Mouse (Mus musculus) cerebellum, adult (tissue): ENCODE data around the gene Ncam1.

ENCODE experiments used
- ATAC-seq: cut with Nextera tagmentation; 2 replicates; pipeline ENCODE4 v1.9.2; 2017; ENCODE audit warnings: mild to moderate bottlenecking, moderate library complexity, mixed read lengths; ENCODE audit not compliant: insufficient number of reproducible peaks, low FRiP score, low TSS enrichment

Gene Ncam1

DNA sequence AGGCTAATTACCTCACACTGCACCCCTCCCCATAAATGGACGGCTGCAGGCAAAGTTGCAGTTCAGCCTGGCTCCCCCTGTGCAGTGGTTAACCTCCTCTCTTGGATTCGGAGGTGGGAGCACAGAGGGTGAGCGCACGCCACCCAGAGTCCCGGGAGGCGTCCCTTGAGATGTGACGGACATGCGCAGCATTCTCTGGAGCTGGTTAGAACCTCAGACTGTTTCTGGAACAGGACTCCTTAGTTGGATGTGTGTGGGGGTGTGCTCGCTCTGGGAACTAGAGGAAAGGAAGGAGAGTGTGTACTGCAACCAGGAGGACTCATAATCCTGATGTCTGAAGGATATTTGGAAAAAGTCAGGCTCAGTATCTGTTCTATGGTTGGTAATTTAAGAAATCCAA is 274.0 kb downstream of the Ncam1 start:
- no peak for ATAC-seq

DNA sequence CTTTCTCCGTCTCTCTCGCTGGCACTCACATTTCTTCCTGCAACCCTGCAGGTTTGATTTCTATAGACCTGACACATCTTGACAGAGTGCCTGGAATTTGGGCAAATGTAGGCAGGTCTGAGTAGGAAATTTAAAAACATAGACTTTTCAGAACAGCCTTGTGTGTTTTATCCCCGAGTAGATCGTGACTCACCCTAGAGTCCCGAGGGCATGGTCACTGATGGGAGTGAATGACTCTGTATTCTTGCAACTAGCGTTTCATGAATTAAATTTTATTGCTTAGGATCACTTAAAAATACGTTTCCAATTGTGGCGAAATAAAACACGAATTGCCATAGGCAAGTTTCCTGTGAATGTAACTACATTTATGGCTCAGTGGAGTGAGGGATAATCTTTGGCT is 274.8 kb downstream of the Ncam1 start:
- ATAC-seq = no peak

DNA sequence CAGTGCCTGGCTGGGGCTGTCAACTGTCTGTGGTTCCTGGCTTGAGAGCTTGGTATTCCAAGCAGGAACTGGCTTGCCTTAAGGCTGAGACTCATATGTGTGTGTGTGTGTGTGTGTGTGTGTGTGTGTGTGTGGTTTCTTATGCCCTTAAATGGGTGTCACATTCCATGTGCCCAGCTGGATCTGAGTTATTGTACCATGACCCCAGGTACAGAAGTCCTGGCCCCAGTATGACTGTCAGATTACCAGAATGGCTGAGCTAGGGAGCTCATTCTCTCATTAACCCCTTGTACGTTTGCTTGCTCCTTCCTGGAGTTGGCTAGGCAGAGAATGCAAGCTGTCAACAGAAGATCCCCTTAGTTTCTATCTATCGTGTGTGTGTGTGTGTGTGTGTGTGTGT is 284.4 kb downstream of the Ncam1 start:
- ATAC-seq = no peak

DNA sequence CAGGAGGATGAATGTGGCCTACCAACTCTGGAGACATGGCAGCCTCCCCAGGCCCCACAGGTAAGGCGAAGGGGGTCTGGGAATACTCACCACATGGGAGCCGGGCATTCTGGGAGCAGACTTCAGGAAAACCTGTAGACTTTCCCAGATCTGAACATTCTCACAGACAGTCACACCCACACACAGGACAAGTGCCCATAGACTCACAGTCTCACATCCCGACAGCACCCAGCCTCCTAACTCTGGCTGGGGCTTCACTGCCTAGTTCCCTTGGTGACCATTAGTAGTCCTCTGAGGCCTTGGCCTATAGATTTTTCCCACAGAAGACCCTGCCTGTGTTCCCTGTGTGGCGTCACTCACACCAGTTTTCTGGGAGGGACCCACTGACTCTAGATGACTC is 288.1 kb downstream of the Ncam1 start:
- no peak for ATAC-seq

DNA sequence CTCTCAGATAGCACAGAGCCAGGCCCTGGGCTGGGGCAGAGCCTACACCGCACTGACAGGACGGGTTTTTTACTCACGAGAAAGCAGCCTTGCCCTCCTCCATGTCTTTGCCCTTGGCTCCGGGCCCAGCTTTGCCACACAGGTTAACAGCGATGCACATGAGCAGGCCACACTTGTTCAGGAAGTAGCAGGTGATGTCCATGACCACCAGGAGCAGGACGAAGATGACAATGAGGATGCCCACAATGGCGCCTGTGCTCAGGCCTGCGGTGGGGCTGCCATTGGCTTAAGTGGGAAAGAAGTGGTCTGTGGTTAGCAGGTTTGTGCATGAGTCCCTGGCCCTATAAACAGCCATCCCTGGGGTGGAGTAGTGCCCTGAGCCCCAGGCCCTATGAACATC is 289.1 kb downstream of the Ncam1 start:
- ATAC-seq = no peak

DNA sequence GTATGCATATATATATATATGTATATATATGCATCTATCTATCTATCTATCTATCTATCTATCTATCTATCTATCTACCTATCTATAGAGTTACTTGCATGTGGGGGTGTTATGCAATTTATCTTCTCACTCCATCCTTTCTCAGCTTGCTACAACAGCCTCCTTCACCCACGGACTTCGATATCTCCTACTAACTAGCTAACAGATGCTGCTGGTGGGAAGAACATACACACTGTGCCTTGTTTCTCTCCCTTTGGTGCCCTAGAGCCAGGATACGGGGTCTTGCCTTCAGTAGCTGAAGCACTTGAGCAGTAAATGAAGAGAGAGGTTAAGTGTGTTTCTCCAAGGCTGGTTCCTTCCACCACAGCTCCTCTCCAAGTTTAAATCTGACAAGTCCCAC is 289.6 kb downstream of the Ncam1 start:
- no peak for ATAC-seq

DNA sequence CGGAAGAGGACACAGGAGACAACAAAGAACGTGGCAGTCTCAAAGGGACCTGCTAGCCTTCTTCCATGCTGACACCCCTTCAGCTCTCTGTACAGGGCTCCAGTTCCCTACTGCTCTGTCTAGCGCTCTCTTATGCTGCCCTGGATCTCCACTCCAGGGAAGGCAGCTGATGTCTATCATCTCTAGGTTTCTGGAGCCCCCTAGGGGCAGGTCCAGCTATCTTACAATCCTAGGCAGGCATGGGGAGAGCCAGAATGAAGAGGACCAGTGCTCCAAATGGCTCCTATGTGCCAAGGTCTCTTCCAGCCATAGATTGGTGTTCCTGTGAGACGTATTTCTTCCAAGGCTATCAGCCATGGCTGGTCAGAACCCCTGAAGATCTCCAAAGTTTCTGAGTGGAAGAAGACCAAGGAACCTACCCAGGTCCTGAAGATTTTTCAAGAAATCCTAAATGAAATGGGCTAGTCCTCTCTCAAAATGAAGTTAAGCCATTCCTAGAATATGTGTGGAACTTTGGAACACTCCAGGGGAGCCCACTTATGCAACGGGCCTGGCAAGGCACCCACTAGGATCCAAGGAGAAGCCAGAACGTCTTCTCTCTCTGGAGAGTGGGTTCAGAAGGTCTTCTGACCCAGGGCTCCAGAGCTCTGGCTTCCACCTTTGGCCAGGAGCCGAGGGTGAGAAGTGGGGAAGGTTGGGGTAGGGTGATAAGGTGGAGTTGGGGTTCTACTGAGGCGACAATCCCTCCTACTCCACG is 290.7 kb downstream of the Ncam1 start:
- ATAC-seq = no peak

DNA sequence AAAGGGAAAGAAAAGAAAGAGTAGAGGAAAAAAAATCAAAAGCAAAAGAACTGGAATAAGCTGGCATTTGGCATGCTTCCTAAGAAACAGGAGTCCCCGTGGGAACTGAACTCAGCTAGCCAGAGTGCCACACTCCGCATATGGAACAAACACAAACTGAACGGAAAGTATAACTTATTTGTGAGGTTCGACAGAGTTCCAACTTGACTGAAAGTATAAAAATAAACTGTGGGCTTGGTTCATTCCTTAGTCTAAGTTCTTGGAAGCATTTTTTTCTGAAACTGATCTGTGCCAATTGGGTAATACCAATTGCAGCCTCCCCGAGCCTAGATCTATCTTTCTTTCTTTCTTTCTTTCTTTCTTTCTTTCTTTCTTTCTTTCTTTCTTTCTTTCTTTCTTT is 294.1 kb downstream of the Ncam1 start:
- ATAC-seq = no peak

DNA sequence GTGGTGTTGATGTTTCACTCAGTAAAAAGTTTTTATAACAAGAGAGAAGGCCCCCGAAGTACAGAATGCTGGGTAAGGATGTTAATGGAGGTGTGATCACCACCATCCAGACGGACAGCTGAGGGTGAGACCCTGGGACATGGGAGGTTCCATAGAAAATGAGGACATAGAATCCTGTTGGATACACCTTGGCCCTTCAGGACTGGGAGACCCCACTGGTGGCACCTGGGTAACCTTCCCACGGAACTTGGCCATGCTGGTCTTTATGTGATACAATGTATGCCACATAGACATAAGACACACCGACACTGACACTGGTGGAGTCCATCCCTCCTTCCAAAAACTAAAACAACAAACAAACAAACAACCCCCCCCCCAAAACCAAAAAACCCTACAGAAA is 296.5 kb downstream of the Ncam1 start:
- no peak for ATAC-seq

DNA sequence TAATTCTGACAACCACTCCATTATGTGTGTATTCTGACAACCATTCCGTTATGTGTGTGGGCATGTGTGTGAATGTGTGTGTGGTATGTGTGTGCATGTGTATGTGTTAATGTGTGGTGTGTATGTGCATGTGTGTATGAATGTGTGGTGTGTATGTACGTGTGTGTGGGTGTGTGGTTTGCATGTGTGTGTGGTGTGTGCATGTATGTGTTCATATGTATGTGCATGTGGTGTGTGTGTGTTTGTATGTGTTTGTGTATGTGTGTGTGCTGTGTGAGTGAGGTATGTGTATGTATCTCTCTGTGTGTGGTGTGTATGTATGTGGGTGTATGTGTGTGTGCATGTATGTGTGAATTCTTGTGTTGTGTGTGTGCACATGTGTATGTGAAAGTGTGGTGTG is 298.8 kb downstream of the Ncam1 start:
- no peak for ATAC-seq

DNA sequence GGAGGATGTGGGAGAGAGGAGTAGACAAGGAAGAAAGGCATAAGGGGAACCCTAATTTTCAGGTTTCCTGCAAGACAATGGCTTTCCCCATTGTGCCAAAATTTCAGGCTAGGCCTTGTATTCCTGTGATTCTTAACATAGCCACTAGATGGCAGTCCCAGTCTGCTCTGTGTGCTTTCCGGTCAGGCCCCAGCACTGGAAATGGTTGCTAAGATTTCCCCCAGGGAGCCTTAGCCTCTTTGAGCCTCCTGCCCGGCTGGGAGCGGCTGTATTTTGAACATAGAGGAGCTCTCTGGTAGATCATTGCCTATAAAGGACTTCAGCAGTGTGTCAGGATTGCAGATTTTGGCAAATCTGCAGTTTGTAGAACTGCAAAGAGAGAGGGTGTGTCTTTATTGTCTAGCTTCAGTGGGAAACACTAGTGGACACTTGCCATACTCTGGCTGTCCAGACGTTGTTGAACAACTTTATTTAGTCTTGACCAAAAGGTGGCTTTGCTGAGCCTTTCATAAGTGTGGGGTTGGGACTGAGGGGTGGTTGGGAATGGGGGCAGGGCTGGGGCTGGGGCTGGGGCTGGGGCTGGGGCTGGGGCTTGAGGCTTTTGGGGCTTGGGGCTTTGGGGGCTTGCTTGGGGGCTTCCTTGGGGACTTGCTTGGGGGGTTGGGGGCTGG is 304.6 kb downstream of the Ncam1 start:
- peak; percentile 65; the same call in 1 of the 2 replicates for ATAC-seq

DNA sequence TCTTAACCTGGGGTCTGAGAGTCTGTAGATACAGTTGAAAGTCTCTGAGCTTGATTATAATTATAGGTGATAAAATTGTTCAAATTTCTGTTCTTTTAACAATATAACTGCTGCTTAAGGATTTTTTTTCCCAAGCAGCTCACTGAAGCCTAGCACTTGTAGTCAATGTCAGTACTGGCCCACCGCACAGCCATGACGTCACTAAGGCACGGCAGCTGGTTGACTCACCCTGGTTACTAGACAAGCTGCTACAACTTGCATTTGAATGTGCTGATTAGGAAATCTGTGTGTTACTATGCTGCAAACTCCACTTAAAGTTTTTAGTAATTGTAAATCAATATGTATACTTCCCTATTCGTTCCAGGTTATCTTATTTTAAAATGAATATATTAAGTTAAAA is 308.1 kb downstream of the Ncam1 start:
- ATAC-seq = no peak

DNA sequence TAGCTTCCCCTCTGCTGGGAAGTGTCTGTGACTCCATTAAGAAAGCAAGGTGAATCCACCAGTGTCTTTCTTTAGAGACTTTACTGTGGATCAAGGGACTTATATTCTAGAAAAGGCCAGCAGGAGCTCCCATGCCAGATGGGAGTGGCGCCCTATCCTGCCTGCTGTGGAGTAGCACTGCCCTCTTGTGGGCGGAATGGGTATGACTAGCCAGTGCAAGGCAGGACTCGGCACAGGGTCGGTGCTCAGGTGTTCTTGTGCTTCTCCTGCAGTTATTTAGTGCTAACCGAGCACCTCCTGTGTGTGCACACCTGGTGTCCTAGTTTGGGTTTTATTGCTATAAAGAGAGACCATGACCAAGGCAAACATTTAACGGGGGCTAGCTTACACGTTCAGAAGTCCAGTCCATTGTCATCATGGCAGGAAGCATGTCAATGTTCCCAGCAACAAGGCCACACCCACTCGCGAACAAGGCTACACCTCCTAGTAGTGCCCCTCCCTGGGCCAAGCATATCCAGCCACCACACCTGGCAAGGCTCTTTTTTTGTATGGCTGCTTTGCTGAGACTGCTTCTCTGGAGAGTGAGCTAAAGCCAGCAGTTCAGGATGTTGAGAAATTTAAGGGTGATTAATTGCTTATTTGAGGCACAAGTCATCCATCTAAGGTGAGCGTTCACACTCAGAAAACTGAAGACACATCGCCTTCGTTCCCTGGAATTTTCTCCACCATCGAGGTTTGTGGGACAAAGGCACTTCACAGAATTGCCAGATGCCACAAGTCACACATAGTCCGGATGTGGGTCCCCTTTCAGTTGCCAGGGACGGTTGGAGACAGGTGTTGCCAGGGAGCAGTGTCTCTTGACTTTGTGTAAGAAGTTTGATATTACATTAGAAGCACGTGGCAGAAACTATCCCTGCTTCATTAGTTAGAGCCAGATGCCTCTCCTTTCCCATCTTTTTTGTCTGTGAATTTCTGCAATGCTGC is 309.5 kb downstream of the Ncam1 start:
- 0 out of 2 replicates have a peak, but pooled peaks have one; percentile 26 for ATAC-seq

DNA sequence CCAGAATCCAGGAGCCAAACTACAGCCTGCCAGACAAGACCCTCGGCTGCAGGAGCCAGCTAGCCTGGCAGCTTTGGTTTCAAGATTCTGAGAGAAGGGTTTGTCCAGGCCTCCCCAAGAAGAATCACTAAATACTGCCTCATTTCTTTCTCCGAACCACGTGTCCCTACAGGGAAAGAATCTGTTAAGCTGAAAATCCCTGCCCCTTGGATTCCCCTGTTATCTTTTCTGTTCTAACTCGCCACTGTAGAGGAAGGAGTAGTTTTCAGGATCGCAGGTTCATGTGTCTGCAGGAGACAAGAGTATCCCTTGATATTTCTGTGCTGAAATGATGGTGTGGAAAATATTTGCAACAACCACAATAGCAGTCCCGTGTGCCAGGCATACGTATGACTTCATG is 310.5 kb downstream of the Ncam1 start:
- ATAC-seq = no peak

DNA sequence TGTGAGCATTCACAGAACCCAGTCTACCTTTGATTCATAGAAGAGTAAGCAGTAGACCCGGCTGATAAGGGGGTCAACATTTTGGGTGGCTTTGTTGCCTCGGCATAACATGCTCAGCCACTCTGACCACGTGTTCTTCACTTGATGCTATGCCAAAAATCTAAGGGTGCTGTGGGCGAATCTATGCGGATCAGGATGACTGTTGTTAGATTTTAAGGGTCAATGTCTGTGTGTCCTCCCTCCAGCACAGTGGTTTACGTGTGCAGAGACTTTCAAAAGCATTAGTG is 311.1 kb downstream of the Ncam1 start:
- ATAC-seq = no peak

DNA sequence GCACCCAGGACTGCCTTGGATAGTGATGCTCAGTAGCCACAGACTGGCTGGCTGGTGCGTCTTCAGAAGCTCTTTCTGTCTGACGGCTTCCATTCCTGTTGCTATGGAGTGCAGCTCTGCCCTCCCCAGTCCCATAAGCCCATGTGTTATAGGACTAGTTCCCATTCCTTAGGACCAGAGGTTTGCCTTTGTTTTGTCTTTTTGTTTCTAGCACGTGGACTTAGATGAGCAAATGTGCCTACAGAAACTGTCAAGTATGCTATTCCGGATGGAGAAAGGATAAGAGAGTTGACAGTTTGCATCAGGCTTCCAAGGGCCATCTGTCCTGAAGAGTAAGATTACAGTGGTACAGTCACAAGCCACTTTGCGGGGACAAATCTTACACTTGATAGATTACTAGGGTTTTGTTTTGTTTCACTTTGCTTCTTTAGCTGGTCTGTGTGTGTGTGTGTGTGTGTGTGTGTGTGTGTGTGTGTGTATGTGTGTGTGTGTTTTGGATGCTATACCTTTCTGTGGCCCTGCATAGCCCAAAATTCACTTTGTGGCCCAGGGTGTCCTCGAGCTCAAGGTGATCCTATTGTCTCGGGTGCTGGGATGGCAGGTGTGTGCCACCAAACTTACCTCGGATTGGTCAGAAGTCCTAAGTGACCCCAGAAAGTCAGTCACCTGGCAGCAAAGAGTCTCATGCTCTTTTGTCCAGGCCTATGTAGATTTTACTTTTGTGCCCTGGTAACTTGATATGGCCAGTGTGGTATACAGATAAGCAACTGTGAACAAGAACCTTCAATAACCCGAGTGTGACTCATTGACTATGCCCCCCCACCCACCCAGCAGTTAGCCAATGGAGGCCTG is 311.7 kb downstream of the Ncam1 start:
- no peak for ATAC-seq

DNA sequence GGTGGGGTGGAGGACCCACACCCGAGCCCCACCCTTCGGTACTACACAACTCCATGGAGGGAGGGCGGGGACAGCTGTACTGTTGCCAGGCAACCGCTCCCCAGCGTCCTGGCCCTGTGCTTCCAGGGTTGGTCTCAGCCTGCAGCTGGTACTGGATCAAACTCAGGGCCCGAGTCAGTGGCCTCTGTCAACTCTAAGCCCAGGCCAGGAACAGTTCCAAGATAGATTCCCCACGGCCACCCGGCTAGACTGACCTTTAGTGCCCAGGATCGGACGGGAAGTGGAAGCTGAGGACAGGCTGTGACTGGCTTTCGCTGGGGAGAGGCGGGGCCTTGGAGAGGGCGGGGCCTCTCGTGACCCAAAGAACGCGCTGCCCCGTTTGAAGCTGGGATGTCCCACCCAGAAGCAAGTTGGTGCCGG is 312.8 kb downstream of the Ncam1 start, which contains the start of gene Ttc12:
Ttc12 (minus strand) TSS at position 334 of the 420 bp plus-strand sequence.
- peak; percentile 53 for ATAC-seq

DNA sequence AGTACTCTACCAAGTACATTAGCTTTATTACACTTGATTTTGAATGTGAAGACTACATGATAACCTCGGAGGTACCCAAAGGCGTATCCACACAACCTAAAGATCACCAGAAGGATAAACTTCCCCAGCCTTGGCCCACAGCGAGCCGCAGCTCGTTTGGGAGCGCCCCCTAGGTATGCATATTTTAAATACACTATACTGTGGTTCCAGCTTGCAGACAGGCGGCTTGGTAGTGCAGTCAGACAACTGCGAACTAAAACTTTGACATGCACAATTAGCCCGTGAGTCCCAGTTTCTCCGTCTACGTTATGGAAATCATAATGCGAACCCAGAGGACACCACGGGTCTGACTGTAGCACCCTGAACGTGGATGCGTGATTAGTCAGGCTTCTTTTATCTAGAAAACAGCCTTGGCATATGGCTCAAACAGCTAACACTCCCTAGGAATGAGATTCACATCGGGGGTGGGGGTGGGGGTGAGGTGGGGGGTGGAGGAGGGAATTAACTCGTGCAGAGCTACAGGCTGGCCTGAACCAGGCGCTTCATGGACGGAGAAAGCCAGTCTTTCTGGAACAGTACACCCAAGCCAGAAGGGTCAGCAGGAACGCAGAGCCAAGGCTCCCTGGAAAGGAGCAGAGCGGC is 313.4 kb downstream of the Ncam1 start:
- no peak for ATAC-seq

DNA sequence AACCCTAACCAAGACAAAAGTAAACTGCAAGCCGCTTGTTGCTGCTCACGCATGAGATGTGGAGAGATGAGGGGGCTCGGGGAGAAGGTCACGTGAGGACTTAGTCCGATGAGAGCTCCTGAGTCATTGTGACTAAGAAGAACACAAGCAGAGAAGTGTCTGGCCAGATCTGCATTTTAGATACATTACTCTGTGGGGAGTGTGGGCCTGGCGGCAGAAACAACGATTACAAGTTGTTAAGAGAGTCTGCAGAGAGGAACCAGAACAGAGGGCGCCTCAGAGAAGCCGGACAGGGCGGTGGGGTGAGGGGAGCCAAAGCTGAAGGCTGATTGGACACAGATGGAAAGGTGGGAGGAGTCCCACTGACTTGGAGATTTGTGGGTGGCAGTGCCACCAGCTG is 315.4 kb downstream of the Ncam1 start:
- ATAC-seq = no peak

DNA sequence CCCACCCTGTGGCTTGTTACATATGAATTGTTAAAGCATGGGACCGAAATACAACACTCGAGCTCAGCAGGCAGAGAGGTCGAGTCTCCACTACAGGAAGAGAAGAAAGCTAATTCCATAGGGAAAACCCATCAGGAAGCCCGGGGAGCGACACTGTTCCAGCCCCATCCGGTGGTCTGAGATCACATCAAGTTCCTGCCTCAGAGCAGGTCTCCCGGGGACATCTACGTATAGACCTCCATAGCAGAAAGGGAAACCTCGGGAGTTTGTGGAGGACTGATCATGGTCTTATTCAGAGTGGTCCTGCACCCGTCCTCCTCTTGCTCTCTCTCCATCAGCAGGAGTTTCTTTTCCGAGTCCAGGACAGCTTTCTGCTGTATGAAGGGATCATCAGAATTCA is 326.6 kb downstream of the Ncam1 start:
- no peak for ATAC-seq
